Mouse (Mus musculus): ENCODE measurements around the gene Fam168a. TPM values are rescaled to one million over a fixed set of nuclear protein-coding genes. Genes with fewer than 3 reads are reported as not detected.

Gene Fam168a
- polyA plus RNA-seq, 1 experiment from 2014 or later: 53.8 TPM

DNA sequence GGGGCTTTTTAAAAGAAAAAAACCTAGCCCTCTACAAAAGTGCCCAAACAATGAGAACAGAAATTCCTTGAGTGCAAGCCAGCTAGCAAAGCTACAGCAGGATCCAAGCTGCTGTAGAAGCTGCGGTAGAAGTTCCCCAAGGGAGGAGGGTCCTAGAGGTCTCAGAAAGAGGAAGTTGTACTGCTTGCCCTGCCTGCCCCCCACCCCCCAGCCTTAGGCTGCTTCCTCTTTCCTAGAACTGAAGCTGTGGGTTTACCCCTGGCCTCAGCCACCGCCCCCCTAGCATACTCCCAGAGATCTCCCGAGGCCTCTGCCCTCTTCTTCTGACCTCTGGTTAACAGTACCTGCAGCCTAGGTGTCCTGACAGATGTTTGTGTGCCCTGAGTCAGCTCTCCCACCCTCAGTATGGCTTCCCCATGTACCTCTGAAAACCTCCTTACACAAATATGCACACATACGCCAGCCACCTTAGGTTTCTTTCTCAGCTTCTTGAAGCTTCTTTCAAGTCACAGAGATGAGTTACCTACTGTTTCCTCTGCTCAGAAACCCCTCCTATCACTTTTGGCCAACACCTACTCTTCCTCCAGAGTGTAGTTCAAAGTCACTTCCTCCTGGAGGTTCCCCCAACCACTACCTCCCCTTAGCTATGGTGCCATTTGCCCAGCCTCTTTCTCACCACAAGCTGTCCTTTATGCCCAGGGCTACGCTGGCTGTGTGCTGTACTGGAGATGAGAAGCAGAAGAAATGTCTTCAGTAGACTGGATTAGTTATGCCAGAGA is 149.5 kb downstream of the Fam168a start:
- no peaks in the 10 kb centered on the region for H3K9me3 ChIP-seq (ENCODE audit: control insufficient read depth, low read length)
- no peak overlapping the region for H3K4me3 ChIP-seq (ENCODE audit: low read length)
- no peaks in the 10 kb centered on the region for H3K27me3 ChIP-seq (ENCODE audit: control insufficient read depth, insufficient read depth, low read length)
- no peak overlapping the region for H3K4me2 ChIP-seq (replicated peaks; ENCODE audit: low read depth, low read length)
- peaks cover 43% of the 10 kb centered on the region for H3K4me1 ChIP-seq (ENCODE audit: control insufficient read depth, insufficient read depth, low read length)
- peak overlapping the region; percentile 25; the same call in 1 of the 2 replicates for H3K27ac ChIP-seq (ENCODE audit: low read depth, low read length)
- H3K36me3 ChIP-seq (ENCODE audit: control insufficient read depth, insufficient read depth, low read length): no peaks in the 10 kb centered on the region
- ATAC-seq (ENCODE audit: low FRiP score, low TSS enrichment): no peak
- 52% methylated on average over 5 of the region's 5 CpGs for WGBS
- H3K9ac ChIP-seq (ENCODE audit: low read depth, low read length): no peak overlapping the region

DNA sequence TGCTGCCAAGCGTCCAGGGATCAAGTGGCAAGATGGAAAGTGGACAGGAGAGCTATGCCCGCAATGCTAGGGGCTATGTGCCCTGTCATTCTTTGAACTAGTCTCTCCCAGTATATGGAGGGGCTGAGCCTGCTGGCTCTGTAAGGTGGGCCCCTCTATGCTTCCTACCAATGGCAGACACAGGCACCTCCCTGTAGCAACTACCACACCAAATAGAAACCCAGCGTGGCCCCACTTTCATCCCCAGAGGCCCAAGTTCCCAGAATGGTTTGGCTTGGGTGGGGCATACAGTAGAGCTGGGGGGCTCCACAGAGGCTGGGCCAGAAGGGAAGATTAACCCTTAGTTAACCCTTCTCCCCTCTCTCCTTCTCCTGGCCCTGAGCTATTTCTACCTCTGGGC is 154.0 kb downstream of the Fam168a start:
- Histone ChIP-seq H3K4me1 (ENCODE audit: control insufficient read depth, insufficient read depth, low read length) (peaks cover 16% of the 10 kb centered on the region; the same call in 1 of the 2 replicates), H3K9ac (ENCODE audit: low read depth, low read length) (no peak overlapping the region), H3K4me2 (replicated peaks; ENCODE audit: low read depth, low read length) (no peak overlapping the region), H3K27ac (ENCODE audit: low read depth, low read length) (no peak overlapping the region), H3K27me3 (ENCODE audit: control insufficient read depth, insufficient read depth, low read length) (no peaks in the 10 kb centered on the region), H3K4me3 (ENCODE audit: low read length) (no peak overlapping the region), H3K36me3 (ENCODE audit: control insufficient read depth, insufficient read depth, low read length) (no peaks in the 10 kb centered on the region), H3K9me3 (ENCODE audit: control insufficient read depth, low read length) (no peaks in the 10 kb centered on the region)
- 82% methylated on average over 3 of the region's 3 CpGs for WGBS
- ATAC-seq (ENCODE audit: low FRiP score, low TSS enrichment): no peak

DNA sequence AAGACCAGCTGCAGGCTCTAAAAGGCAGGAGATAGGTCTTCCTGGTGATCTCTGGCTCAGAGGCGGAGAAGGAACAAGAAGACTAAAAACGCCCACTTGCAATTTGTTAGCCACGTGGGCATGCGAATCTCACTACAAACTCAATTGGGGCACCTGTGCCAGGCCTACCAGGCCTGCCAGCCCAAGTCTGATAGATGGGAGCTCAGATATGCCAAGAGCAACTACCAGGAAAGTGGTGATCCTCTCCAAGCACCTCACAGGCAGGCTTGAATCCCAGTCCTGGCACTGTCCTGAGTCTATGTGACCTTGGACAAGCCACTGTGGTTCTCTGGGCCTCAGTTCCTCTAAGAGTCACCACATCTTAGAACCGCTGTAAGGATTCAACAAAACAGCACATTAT is 154.8 kb downstream of the Fam168a start:
- Histone ChIP-seq H3K27me3 (ENCODE audit: control insufficient read depth, insufficient read depth, low read length) (no peaks in the 10 kb centered on the region), H3K9ac (ENCODE audit: low read depth, low read length) (no peak overlapping the region), H3K9me3 (ENCODE audit: control insufficient read depth, low read length) (no peaks in the 10 kb centered on the region), H3K27ac (ENCODE audit: low read depth, low read length) (no peak overlapping the region), H3K4me1 (ENCODE audit: control insufficient read depth, insufficient read depth, low read length) (0 out of 2 replicates have a peak, but pooled peaks cover 8% of the 10 kb centered on the region), H3K36me3 (ENCODE audit: control insufficient read depth, insufficient read depth, low read length) (no peaks in the 10 kb centered on the region), H3K4me3 (ENCODE audit: low read length) (no peak overlapping the region), H3K4me2 (replicated peaks; ENCODE audit: low read depth, low read length) (no peak overlapping the region)
- no peak for ATAC-seq (ENCODE audit: low FRiP score, low TSS enrichment)
- 93% methylated on average over 5 of the region's 5 CpGs for WGBS

DNA sequence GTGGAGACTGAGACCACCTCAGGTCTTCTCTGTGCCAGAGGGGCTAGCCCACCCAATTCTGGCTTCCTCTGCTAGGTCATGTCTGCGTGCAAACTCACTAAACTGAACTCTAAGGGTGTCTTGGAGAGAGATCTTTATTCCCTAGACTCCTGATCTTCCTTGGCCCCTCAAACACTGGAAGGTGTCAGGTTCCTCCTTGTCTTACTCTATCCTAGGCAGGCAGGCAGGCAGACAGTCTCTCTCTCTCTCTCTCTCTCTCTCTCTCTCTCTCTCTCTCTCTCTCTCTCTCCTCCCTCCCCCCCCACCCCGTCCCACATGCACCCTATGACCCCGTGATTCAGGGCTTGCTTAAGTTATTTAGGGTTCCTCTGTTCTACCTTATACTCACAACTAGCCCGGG is 155.9 kb downstream of the Fam168a start:
- no peak overlapping the region; the same call in 1 of the 2 replicates for H3K27ac ChIP-seq (ENCODE audit: low read depth, low read length)
- no peak for ATAC-seq (ENCODE audit: low FRiP score, low TSS enrichment)
- 0 out of 2 replicates have a peak, but pooled peaks cover 7% of the 10 kb centered on the region for H3K4me1 ChIP-seq (ENCODE audit: control insufficient read depth, insufficient read depth, low read length)
- peak overlapping the region; percentile 79 for H3K9ac ChIP-seq (ENCODE audit: low read depth, low read length)
- H3K4me2 ChIP-seq (replicated peaks; ENCODE audit: low read depth, low read length): peak overlapping the region; percentile 93
- H3K27me3 ChIP-seq (ENCODE audit: control insufficient read depth, insufficient read depth, low read length): no peaks in the 10 kb centered on the region
- no peaks in the 10 kb centered on the region for H3K36me3 ChIP-seq (ENCODE audit: control insufficient read depth, insufficient read depth, low read length)
- no peaks in the 10 kb centered on the region for H3K9me3 ChIP-seq (ENCODE audit: control insufficient read depth, low read length)
- WGBS: 10% methylated on average over 4 of the region's 4 CpGs
- peak overlapping the region; percentile 80 for H3K4me3 ChIP-seq (ENCODE audit: low read length)

DNA sequence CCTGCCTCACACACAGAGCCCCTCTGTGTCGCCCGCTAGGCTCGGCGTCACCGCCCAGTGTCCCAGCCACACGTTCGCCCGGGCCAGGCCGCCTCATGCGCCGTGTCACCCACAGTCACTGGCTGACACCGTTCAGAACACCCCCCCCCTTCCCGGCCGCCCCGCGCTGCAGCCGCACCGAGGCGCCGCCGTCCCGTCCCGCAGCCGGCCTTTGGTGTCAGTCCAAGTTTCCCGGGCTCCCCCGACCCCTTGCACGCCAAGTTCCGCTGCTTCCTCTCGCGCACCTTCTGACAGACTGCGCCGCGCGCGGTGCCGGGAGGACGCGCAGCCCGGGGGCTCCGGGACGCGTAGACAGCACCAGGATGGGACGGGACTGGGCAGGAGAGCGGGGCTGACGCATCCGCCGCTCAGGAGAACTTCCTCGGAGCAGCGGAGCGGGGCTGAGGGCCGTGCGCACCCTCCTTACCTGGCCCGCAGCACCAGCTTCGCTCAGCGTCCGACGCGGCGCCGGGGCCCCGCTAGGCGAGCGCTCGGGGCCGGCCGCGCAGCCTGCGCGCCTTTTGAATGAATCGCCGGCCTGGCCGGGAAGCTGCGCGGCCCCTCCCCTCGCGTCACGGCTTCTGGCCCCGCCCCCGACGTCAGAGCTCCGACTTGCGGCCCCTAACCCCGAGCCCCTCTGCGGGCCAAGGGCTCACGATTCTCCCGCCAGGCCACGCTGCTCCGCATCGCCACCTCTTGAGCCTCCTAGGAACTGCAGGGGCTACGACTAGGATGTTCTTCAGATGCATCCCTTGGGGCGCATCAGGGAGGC is 156.6 kb downstream of the Fam168a start, which contains the start of gene Relt:
Gene Relt (minus strand): TSS at position 619 of the 811 bp plus-strand sequence.
- under 1% methylated on average over 81 of the region's 91 CpGs for WGBS
- Histone ChIP-seq H3K4me2 (replicated peaks; ENCODE audit: low read depth, low read length) (peak within 1 kb of the TSS; percentile 93), H3K4me3 (ENCODE audit: low read length) (peak within 1 kb of the TSS; percentile 80), H3K9ac (ENCODE audit: low read depth, low read length) (peak within 1 kb of the TSS; percentile 79), H3K27me3 (ENCODE audit: control insufficient read depth, insufficient read depth, low read length) (no peaks in the 10 kb centered on the region), H3K9me3 (ENCODE audit: control insufficient read depth, low read length) (no peaks in the 10 kb centered on the region), H3K36me3 (ENCODE audit: control insufficient read depth, insufficient read depth, low read length) (no peaks in the 10 kb centered on the region), H3K4me1 (ENCODE audit: control insufficient read depth, insufficient read depth, low read length) (0 out of 2 replicates have a peak, but pooled peaks cover 7% of the 10 kb centered on the region), H3K27ac (ENCODE audit: low read depth, low read length) (peak within 1 kb of the TSS; percentile 77)
- ATAC-seq (ENCODE audit: low FRiP score, low TSS enrichment): peak; percentile 95

DNA sequence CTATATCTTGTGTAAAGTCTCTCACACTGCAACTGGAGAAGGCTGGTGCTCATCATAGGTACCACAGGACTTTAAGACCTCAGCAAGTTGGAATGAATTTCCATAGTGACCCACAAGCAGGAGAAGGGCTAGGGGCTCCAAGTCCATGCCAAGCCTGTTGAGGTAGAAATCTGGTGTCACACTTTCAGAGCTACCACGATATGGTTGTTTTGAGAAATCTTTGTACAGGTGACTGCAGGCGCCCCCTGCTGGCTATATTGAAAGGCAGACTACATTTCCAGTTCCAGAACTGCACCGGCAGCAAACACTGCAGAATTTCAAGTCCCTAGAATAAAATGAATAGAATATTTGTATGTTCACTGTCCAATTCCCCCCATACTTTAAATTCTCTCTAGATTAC is 160.2 kb downstream of the Fam168a start:
- H3K27ac ChIP-seq (ENCODE audit: low read depth, low read length): no peak overlapping the region
- no peak overlapping the region for H3K9ac ChIP-seq (ENCODE audit: low read depth, low read length)
- no peak overlapping the region for H3K4me3 ChIP-seq (ENCODE audit: low read length)
- H3K4me2 ChIP-seq (replicated peaks; ENCODE audit: low read depth, low read length): no peak overlapping the region
- ATAC-seq (ENCODE audit: low FRiP score, low TSS enrichment): no peak
- 8% methylated on average over 3 of the region's 3 CpGs for WGBS
- peaks cover 10% of the 10 kb centered on the region; the same call in 1 of the 2 replicates for H3K36me3 ChIP-seq (ENCODE audit: control insufficient read depth, insufficient read depth, low read length)
- 0 out of 2 replicates have a peak, but pooled peaks cover 6% of the 10 kb centered on the region for H3K4me1 ChIP-seq (ENCODE audit: control insufficient read depth, insufficient read depth, low read length)
- no peaks in the 10 kb centered on the region for H3K27me3 ChIP-seq (ENCODE audit: control insufficient read depth, insufficient read depth, low read length)
- no peaks in the 10 kb centered on the region for H3K9me3 ChIP-seq (ENCODE audit: control insufficient read depth, low read length)

DNA sequence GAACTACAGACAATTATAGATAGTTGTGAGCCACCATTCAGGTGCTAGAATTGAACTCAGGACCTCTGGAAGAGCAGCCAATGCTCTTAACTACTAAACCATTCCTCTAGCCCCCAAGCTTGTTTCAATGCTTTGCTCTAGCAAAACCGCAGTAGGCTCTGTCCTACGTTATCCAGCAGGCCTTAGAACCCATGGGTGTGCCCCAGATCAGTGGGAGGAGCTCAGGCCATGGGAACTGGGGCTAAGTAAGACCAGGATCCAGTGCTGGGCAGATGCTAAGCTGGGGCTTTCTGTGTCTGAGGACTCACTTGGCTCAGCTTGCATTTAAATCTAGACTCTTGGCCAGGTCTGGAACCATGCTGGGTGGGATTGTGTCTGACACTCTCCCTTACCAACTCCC is 161.1 kb downstream of the Fam168a start:
- Histone ChIP-seq H3K36me3 (ENCODE audit: control insufficient read depth, insufficient read depth, low read length) (peaks cover 19% of the 10 kb centered on the region; the same call in 1 of the 2 replicates), H3K27me3 (ENCODE audit: control insufficient read depth, insufficient read depth, low read length) (no peaks in the 10 kb centered on the region), H3K4me1 (ENCODE audit: control insufficient read depth, insufficient read depth, low read length) (0 out of 2 replicates have a peak, but pooled peaks cover 4% of the 10 kb centered on the region), H3K9ac (ENCODE audit: low read depth, low read length) (no peak overlapping the region), H3K4me3 (ENCODE audit: low read length) (no peak overlapping the region), H3K9me3 (ENCODE audit: control insufficient read depth, low read length) (no peaks in the 10 kb centered on the region), H3K4me2 (replicated peaks; ENCODE audit: low read depth, low read length) (no peak overlapping the region), H3K27ac (ENCODE audit: low read depth, low read length) (no peak overlapping the region)
- ATAC-seq (ENCODE audit: low FRiP score, low TSS enrichment): no peak
- WGBS: 74% methylated on average over 2 of the region's 2 CpGs

DNA sequence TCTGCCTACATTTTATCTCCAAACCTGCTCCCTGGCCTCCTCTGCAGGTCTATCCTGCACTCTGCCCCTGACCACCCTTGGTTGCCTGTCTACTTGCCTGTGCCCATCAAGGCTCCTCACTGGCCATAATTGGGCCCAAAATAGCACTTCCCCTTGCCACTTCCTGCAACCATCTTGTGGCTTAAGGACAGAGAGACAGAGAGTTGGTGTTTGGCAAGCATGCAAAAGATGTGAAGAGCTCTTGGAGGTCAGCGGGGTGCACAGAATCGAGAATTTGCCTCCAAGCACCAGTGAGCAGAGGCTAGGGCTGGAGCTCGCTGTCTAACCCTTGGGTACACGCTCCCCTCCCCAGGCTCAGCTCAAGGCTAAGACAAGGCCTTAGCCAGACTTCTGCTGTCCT is 162.1 kb downstream of the Fam168a start:
- Histone ChIP-seq H3K27me3 (ENCODE audit: control insufficient read depth, insufficient read depth, low read length) (no peaks in the 10 kb centered on the region), H3K4me3 (ENCODE audit: low read length) (no peak overlapping the region), H3K9ac (ENCODE audit: low read depth, low read length) (no peak overlapping the region), H3K36me3 (ENCODE audit: control insufficient read depth, insufficient read depth, low read length) (peaks cover 28% of the 10 kb centered on the region), H3K4me2 (replicated peaks; ENCODE audit: low read depth, low read length) (no peak overlapping the region), H3K9me3 (ENCODE audit: control insufficient read depth, low read length) (no peaks in the 10 kb centered on the region), H3K27ac (ENCODE audit: low read depth, low read length) (no peak overlapping the region), H3K4me1 (ENCODE audit: control insufficient read depth, insufficient read depth, low read length) (0 out of 2 replicates have a peak, but pooled peaks cover 5% of the 10 kb centered on the region)
- WGBS: 61% methylated on average over 4 of the region's 4 CpGs
- ATAC-seq (ENCODE audit: low FRiP score, low TSS enrichment): no peak
